Mouse (Mus musculus) C2C12 (cell line): ENCODE measurements around the gene Pip5k1a. TPM values are rescaled to one million over a fixed set of nuclear protein-coding genes. Genes with fewer than 3 reads are reported as not detected.
"Not testable (repeated sequence)": the region's sequence is repeated elsewhere in the genome, so short reads cannot be mapped to it uniquely, and the experiment has no call there.

Source experiments
- H3K27me3 ChIP-seq: one replicate; pipeline ENCODE4 v1.6.1; 2011; ENCODE audit not compliant: control insufficient read depth, insufficient read depth, insufficient read length
- H3K36me3 ChIP-seq: one replicate; pipeline ENCODE4 v1.6.1; 2011; ENCODE audit not compliant: control insufficient read depth, insufficient read depth
- H3K4me3 ChIP-seq: one replicate; pipeline ENCODE4 v1.5.1; 2011; ENCODE audit warnings: mild to moderate bottlenecking, control low read depth; ENCODE audit not compliant: poor library complexity, insufficient read depth, severe bottlenecking
- H3K79me2 ChIP-seq: one replicate; pipeline ENCODE4 v1.6.1; 2011; ENCODE audit not compliant: control insufficient read depth, insufficient read depth
- H3K79me3 ChIP-seq: one replicate; pipeline ENCODE4 v1.6.1; 2011; ENCODE audit warnings: low read depth, control low read depth
- H3ac ChIP-seq: one replicate; pipeline ENCODE3; 2011; ENCODE audit warnings: low read depth; ENCODE audit not compliant: control insufficient read depth, insufficient read length
- CEBPB ChIP-seq: IDR thresholded peaks from one replicate; pipeline ENCODE4 v1.6.1; 2011; ENCODE audit warnings: low read depth, mild to moderate bottlenecking, control low read depth, moderate library complexity
- CTCF ChIP-seq: IDR thresholded peaks from one replicate; pipeline ENCODE4 v1.5.1; 2011; ENCODE audit not compliant: control insufficient read depth, insufficient read depth, insufficient read length
- FOSL1 ChIP-seq: IDR thresholded peaks from one replicate; pipeline ENCODE4 v1.8.0; 2011; ENCODE audit warnings: mild to moderate bottlenecking, low read length; ENCODE audit not compliant: poor library complexity, insufficient read depth, severe bottlenecking
- MAX ChIP-seq: IDR thresholded peaks from one replicate; pipeline ENCODE4 v1.6.1; 2011; ENCODE audit warnings: mild to moderate bottlenecking, control low read depth
- MYOD1 ChIP-seq: IDR thresholded peaks from one replicate; pipeline ENCODE4 v1.6.1; 2011; ENCODE audit warnings: low read depth; ENCODE audit not compliant: control insufficient read depth, insufficient read length
- MYOG ChIP-seq: IDR thresholded peaks from one replicate; pipeline ENCODE4 v1.6.1; 2011; ENCODE audit not compliant: control insufficient read depth, insufficient read length; ENCODE audit errors: extremely low read depth
- USF1 ChIP-seq: IDR thresholded peaks from one replicate; pipeline ENCODE4 v1.6.1; 2011; ENCODE audit warnings: low read depth, mild to moderate bottlenecking, control low read depth, moderate library complexity
- polyA plus RNA-seq: library from polyadenylated mRNA; unstranded; fragments of >200 nt; fragmentation: generic; extraction: Trizol; gene quantifications from one replicate; pipeline ENCODE4 v1.2.1, GENCODE M21; 2012; ENCODE audit warnings: missing spikeins

The Pip5k1a gene
- polyA plus RNA-seq, 1 experiment, result 21.2 TPM

- Histone ChIP-seq H3K27me3 (no peaks in the 10 kb centered on the region), H3K79me3 (no peaks in the 10 kb centered on the region), H3K79me2 (peaks cover 5% of the 10 kb centered on the region), H3ac (peak within 1 kb of the TSS; percentile 72), H3K36me3 (no peaks in the 10 kb centered on the region), H3K4me3 (peak within 1 kb of the TSS; percentile 59)
- no peak for TF ChIP-seq CEBPB
- TF ChIP-seq MAX, result no peak
- TF ChIP-seq MYOD1, result no peak
- no peak for TF ChIP-seq CTCF
- TF ChIP-seq MYOG, result no peak
- TF ChIP-seq USF1, result no peak
- TF ChIP-seq FOSL1, result no peak
These were observed 27.0 kb upstream of the Pip5k1a start, which contains the start of the genes Scnm1 and Lysmd1 for GRCm38 (mm10) chr3:95133680-95134101. Scnm1 (minus strand) TSS chr3:95134011. Lysmd1 (plus strand) TSS chr3:95134088.

GRCm38 (mm10) chr3:95133176-95133575 is 26.4 kb upstream of the Pip5k1a start:
- H3K27me3 ChIP-seq, result no peaks in the 10 kb centered on the region
- H3ac ChIP-seq, result peak overlapping the region; percentile 72
- peaks cover 5% of the 10 kb centered on the region for H3K79me2 ChIP-seq
- no peaks in the 10 kb centered on the region for H3K79me3 ChIP-seq
- no peaks in the 10 kb centered on the region for H3K36me3 ChIP-seq
- TF ChIP-seq USF1 (no peak), MYOG (no peak), CEBPB (no peak), MYOD1 (no peak), MAX (no peak), FOSL1 (no peak), CTCF (no peak)
- peak overlapping the region; percentile 59 for H3K4me3 ChIP-seq

- H3K79me3 ChIP-seq, H3K36me3 ChIP-seq, H3K79me2 ChIP-seq, H3K4me3 ChIP-seq, H3K27me3 ChIP-seq, H3ac ChIP-seq: not testable (repeated sequence)
These were observed 25.7 kb upstream of the Pip5k1a start for GRCm38 (mm10) chr3:95132389-95132788.

DNA sequence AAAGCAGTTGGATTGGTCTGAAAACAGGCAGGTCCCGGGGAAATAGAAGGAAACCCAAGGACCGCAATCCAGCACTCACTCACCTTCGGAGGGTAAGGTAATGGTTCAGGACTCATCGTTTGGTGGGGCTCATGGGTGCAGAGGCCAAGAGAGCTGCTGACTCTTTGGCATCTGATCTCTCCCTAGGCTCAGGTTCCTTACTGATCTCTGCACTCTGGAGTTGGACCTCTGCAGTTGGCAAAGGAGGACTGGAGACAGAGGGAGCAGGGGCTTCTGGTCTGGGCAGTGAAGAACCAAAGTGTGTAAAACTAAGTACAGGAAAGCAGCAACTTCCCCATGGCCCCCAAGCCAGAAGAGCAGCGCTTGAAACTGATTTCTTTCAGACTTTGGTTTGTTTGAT is 23.4 kb upstream of the Pip5k1a start:
- Histone ChIP-seq H3K36me3 (peaks cover 3% of the 10 kb centered on the region), H3K27me3 (no peaks in the 10 kb centered on the region), H3K4me3 (no peak overlapping the region), H3K79me3 (no peaks in the 10 kb centered on the region), H3K79me2 (peaks cover 5% of the 10 kb centered on the region), H3ac (no peak overlapping the region)
- no peak for TF ChIP-seq CTCF
- TF ChIP-seq USF1, result no peak
- TF ChIP-seq MYOD1, result no peak

- TF ChIP-seq MAX (no peak), CEBPB (no peak), FOSL1 (no peak), CTCF (no peak), MYOD1 (no peak), MYOG (no peak), USF1 (no peak)
- no peak overlapping the region for H3K4me3 ChIP-seq
- no peaks in the 10 kb centered on the region for H3K79me3 ChIP-seq
- peaks cover 11% of the 10 kb centered on the region for H3K36me3 ChIP-seq
- H3K27me3 ChIP-seq, result no peaks in the 10 kb centered on the region
- H3K79me2 ChIP-seq, result peaks cover 5% of the 10 kb centered on the region
- H3ac ChIP-seq, result no peak overlapping the region
These were observed 22.5 kb upstream of the Pip5k1a start for GRCm38 (mm10) chr3:95129226-95129651.

DNA sequence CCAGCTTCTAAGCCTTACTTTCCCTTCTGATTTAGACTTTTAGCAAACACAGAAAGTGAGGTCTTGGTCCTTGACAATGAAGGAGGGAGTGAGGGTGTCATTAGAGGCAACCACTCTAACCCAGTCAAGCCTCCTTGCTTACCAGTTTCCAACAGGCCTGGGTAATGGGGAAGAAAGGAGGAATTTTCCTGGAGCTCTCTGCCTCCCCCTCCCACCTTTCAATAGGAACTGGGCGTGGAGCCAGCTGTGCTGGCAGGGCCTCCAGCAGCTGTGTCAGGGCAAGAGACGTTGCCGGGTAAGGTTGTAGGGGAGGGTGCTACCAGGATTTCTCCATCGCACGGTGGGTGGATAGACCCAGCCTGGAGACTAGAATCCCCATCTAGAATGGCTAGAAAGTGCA is 18.2 kb upstream of the Pip5k1a start:
- Histone ChIP-seq H3K79me3 (no peaks in the 10 kb centered on the region), H3ac (no peak overlapping the region), H3K4me3 (no peak overlapping the region), H3K27me3 (no peaks in the 10 kb centered on the region), H3K36me3 (peaks cover 38% of the 10 kb centered on the region), H3K79me2 (no peaks in the 10 kb centered on the region)
- TF ChIP-seq FOSL1 (no peak), CTCF (no peak), USF1 (no peak), MYOG (no peak), CEBPB (no peak), MAX (no peak), MYOD1 (no peak)
